Mouse (Mus musculus): ENCODE data around the gene Pcbp2. TPM values are rescaled to one million over a fixed set of nuclear protein-coding genes. Genes with fewer than 3 reads are reported as not detected.
A peak's percentile ranks its signal among the peaks of the same experiment; 100 is the strongest.

Pcbp2 gene
- polyA plus RNA-seq, 1 experiment from 2014 or later: 120 TPM

GRCm38 (mm10) chr15:102445146-102445545 lies 25.2 kb upstream of the Pcbp2 start, which contains the start of gene Amhr2:
Gene Amhr2 (plus strand): TSS chr15:102445367.
- WGBS: 66% methylated on average over 8 of the region's 8 CpGs
- Histone ChIP-seq H3K4me1 (ENCODE audit: control insufficient read depth, insufficient read depth, low read depth, low read length) (no peaks in the 10 kb centered on the region), H3K9me3 (ENCODE audit: control insufficient read depth, low read length) (no peaks in the 10 kb centered on the region), H3K36me3 (ENCODE audit: control insufficient read depth, insufficient read depth, low read length) (no peaks in the 10 kb centered on the region), H3K9ac (ENCODE audit: low read depth, low read length) (no peak within 1 kb of the TSS), H3K4me3 (ENCODE audit: low read length) (no peak within 1 kb of the TSS), H3K4me2 (ENCODE audit: low read length) (no peak within 1 kb of the TSS), H3K27me3 (replicated peaks; ENCODE audit: control insufficient read depth, insufficient read depth, low read length) (no peaks in the 10 kb centered on the region), H3K27ac (ENCODE audit: low read depth, low read length) (no peak within 1 kb of the TSS)
- no peak for ATAC-seq

- ATAC-seq: no peak
- Histone ChIP-seq H3K27me3 (replicated peaks; ENCODE audit: control insufficient read depth, insufficient read depth, low read length) (no peaks in the 10 kb centered on the region), H3K9me3 (ENCODE audit: control insufficient read depth, low read length) (no peaks in the 10 kb centered on the region), H3K4me1 (ENCODE audit: control insufficient read depth, insufficient read depth, low read depth, low read length) (no peaks in the 10 kb centered on the region), H3K4me2 (ENCODE audit: low read length) (no peak overlapping the region), H3K9ac (ENCODE audit: low read depth, low read length) (no peak overlapping the region), H3K27ac (ENCODE audit: low read depth, low read length) (no peak overlapping the region), H3K4me3 (ENCODE audit: low read length) (no peak overlapping the region), H3K36me3 (ENCODE audit: control insufficient read depth, insufficient read depth, low read length) (no peaks in the 10 kb centered on the region)
- WGBS: 68% methylated on average over 5 of the region's 6 CpGs
Observed at GRCm38 (mm10) chr15:102446448-102446847, 23.9 kb upstream of the Pcbp2 start.

DNA sequence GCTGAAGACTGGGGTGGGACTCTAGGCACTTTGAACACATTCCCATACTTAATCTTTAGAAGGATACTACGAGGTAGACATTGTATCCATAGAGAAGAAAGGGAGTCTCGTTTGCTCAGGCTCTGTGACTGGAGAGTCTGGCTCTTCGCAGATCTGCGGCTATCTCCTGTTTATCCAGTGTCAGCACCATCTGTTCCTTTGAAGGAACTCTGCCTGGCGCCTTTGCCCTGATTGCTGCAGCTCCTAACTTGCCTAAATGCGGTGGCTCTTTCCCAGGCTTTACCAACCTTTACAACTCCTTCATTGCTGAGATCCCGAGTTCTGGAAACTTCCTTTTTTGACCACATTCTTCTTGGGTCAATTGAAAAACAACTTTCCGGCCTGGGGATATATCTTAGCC lies 21.0 kb upstream of the Pcbp2 start:
- 70% methylated on average over 8 of the region's 8 CpGs for WGBS
- Histone ChIP-seq H3K4me2 (ENCODE audit: low read length) (no peak overlapping the region), H3K4me1 (ENCODE audit: control insufficient read depth, insufficient read depth, low read depth, low read length) (no peaks in the 10 kb centered on the region), H3K27ac (ENCODE audit: low read depth, low read length) (no peak overlapping the region), H3K4me3 (ENCODE audit: low read length) (no peak overlapping the region), H3K36me3 (ENCODE audit: control insufficient read depth, insufficient read depth, low read length) (no peaks in the 10 kb centered on the region), H3K27me3 (replicated peaks; ENCODE audit: control insufficient read depth, insufficient read depth, low read length) (no peaks in the 10 kb centered on the region), H3K9ac (ENCODE audit: low read depth, low read length) (no peak overlapping the region), H3K9me3 (ENCODE audit: control insufficient read depth, low read length) (no peaks in the 10 kb centered on the region)
- ATAC-seq: no peak

GRCm38 (mm10) chr15:102450928-102451327 lies 19.4 kb upstream of the Pcbp2 start:
- Histone ChIP-seq H3K9me3 (ENCODE audit: control insufficient read depth, low read length) (no peaks in the 10 kb centered on the region), H3K27me3 (replicated peaks; ENCODE audit: control insufficient read depth, insufficient read depth, low read length) (no peaks in the 10 kb centered on the region), H3K4me2 (ENCODE audit: low read length) (no peak overlapping the region), H3K9ac (ENCODE audit: low read depth, low read length) (no peak overlapping the region), H3K4me3 (ENCODE audit: low read length) (no peak overlapping the region), H3K27ac (ENCODE audit: low read depth, low read length) (no peak overlapping the region), H3K4me1 (ENCODE audit: control insufficient read depth, insufficient read depth, low read depth, low read length) (no peaks in the 10 kb centered on the region), H3K36me3 (ENCODE audit: control insufficient read depth, insufficient read depth, low read length) (no peaks in the 10 kb centered on the region)
- ATAC-seq: no peak
- 33% methylated on average over 7 of the region's 7 CpGs for WGBS

DNA sequence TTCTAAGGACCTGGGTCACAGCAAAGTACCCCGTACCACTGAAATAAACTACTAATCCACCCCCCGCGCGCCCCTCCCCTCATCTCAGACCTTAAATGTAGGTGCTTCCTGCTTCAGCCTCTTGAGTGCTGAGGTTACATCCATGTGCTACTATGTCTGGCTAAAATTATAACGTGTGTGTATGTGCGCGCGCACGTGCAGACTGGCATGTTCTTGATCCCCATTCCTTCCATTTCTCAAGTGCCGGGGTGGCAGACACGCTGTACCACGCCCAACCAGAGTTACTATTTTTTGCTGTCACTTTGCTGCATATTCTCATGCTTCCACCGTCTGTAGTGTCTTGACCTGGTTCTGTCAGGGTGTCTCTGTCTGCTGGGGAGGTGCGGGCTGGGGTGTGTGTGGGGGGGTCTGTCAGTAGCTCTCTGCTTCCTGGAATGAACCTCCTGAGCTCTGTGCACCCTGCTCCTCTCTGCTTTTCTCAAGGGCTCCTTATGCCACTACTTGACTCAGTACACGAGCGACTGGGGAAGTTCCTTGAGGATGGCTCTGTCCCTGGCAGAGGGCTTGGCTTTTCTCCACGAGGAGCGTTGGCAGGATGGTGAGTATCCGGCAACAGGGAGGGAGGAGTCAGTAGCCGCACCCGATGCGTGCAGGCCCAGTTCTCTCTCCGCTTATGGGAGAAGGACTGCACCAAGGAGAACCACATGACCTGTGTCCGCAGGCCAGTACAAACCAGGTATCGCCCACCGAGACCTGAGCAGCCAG lies 18.5 kb upstream of the Pcbp2 start:
- Histone ChIP-seq H3K27ac (ENCODE audit: low read depth, low read length) (no peak overlapping the region), H3K4me3 (ENCODE audit: low read length) (no peak overlapping the region), H3K9me3 (ENCODE audit: control insufficient read depth, low read length) (no peaks in the 10 kb centered on the region), H3K9ac (ENCODE audit: low read depth, low read length) (no peak overlapping the region), H3K4me1 (ENCODE audit: control insufficient read depth, insufficient read depth, low read depth, low read length) (no peaks in the 10 kb centered on the region), H3K36me3 (ENCODE audit: control insufficient read depth, insufficient read depth, low read length) (no peaks in the 10 kb centered on the region), H3K4me2 (ENCODE audit: low read length) (no peak overlapping the region), H3K27me3 (replicated peaks; ENCODE audit: control insufficient read depth, insufficient read depth, low read length) (no peaks in the 10 kb centered on the region)
- 81% methylated on average over 26 of the region's 26 CpGs for WGBS
- ATAC-seq: no peak

- Histone ChIP-seq H3K4me1 (ENCODE audit: control insufficient read depth, insufficient read depth, low read depth, low read length) (peaks cover 14% of the 10 kb centered on the region), H3K9ac (ENCODE audit: low read depth, low read length) (no peak overlapping the region), H3K4me2 (ENCODE audit: low read length) (no peak overlapping the region), H3K4me3 (ENCODE audit: low read length) (no peak overlapping the region), H3K27me3 (replicated peaks; ENCODE audit: control insufficient read depth, insufficient read depth, low read length) (no peaks in the 10 kb centered on the region), H3K27ac (ENCODE audit: low read depth, low read length) (no peak overlapping the region), H3K36me3 (ENCODE audit: control insufficient read depth, insufficient read depth, low read length) (no peaks in the 10 kb centered on the region), H3K9me3 (ENCODE audit: control insufficient read depth, low read length) (no peaks in the 10 kb centered on the region)
- no peak for ATAC-seq
- WGBS: 35% methylated on average over 6 of the region's 6 CpGs
Observed at GRCm38 (mm10) chr15:102455993-102456392, 14.3 kb upstream of the Pcbp2 start.

DNA sequence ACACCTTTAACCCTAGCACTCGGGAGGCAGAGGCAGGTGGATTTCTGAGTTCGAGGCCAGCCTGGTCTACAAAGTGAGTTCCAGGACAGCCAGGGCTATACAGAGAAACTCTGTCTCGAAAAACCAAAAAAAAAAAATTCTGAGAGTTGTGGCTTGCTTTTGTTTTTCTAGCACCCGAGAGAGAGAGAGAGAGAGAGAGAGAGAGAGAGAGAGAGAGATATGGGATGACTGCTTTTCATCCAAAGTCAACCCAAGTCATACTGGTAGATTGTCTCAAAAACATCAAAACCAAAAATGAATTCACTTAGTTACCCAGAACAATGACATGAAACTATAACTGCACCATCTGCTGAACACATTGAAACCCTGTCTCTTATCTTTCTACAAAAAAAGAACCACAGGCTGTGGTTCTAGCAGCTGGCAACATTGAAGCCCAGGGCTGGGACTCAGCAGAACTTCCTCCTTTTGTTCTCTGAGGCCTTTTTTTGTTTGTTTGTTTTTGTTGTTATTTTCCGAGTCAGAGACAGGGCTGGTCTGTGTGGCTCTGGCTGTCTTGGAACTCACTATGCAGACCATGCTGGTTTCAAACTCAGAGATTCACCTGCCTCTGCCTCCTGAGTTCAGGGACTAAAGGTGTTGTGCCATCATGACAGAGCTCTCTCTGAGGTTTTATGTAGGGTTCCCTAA lies 12.1 kb upstream of the Pcbp2 start:
- Histone ChIP-seq H3K27me3 (replicated peaks; ENCODE audit: control insufficient read depth, insufficient read depth, low read length) (no peaks in the 10 kb centered on the region), H3K4me3 (ENCODE audit: low read length) (peak overlapping the region; percentile 54), H3K4me2 (ENCODE audit: low read length) (peak overlapping the region; percentile 71), H3K36me3 (ENCODE audit: control insufficient read depth, insufficient read depth, low read length) (no peaks in the 10 kb centered on the region), H3K9me3 (ENCODE audit: control insufficient read depth, low read length) (no peaks in the 10 kb centered on the region), H3K27ac (ENCODE audit: low read depth, low read length) (peak overlapping the region; percentile 44), H3K4me1 (ENCODE audit: control insufficient read depth, insufficient read depth, low read depth, low read length) (peaks cover 14% of the 10 kb centered on the region), H3K9ac (ENCODE audit: low read depth, low read length) (peak overlapping the region; percentile 48)
- WGBS: 81% methylated on average over 5 of the region's 5 CpGs
- no peak for ATAC-seq

DNA sequence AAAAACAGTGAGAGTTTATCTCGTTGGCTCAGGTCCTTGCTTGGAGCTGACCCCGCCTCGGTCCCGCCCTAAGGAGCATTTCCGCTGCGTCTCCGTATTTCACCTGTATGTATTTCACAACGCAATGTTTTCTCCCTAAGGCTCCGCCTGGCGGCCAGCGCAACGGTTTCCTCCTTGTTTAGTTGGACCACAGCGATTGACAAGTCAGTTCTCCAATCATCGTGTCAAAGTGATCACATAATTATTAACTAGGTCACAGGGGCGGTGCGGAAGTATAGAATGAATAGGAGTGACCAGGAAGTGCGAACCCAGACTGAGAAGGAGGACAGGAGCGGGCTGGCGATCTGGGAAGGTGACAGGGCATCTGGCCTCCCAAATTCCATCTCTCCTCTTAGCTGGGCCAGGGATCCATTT lies 11.4 kb upstream of the Pcbp2 start, which contains the start of gene Prr13:
Prr13 (plus strand) TSS at position 125 of the 414 bp plus-strand sequence.
- peak within 1 kb of the TSS; percentile 54 for H3K4me3 ChIP-seq (ENCODE audit: low read length)
- peak within 1 kb of the TSS; percentile 44 for H3K27ac ChIP-seq (ENCODE audit: low read depth, low read length)
- peak within 1 kb of the TSS; percentile 71 for H3K4me2 ChIP-seq (ENCODE audit: low read length)
- H3K9ac ChIP-seq (ENCODE audit: low read depth, low read length): peak within 1 kb of the TSS; percentile 64
- peak; percentile 91 for ATAC-seq
- no peaks in the 10 kb centered on the region for H3K36me3 ChIP-seq (ENCODE audit: control insufficient read depth, insufficient read depth, low read length)
- no peaks in the 10 kb centered on the region for H3K27me3 ChIP-seq (replicated peaks; ENCODE audit: control insufficient read depth, insufficient read depth, low read length)
- peaks cover 14% of the 10 kb centered on the region for H3K4me1 ChIP-seq (ENCODE audit: control insufficient read depth, insufficient read depth, low read depth, low read length)
- no peaks in the 10 kb centered on the region for H3K9me3 ChIP-seq (ENCODE audit: control insufficient read depth, low read length)
- 0% methylated on average over 19 of the region's 19 CpGs for WGBS

DNA sequence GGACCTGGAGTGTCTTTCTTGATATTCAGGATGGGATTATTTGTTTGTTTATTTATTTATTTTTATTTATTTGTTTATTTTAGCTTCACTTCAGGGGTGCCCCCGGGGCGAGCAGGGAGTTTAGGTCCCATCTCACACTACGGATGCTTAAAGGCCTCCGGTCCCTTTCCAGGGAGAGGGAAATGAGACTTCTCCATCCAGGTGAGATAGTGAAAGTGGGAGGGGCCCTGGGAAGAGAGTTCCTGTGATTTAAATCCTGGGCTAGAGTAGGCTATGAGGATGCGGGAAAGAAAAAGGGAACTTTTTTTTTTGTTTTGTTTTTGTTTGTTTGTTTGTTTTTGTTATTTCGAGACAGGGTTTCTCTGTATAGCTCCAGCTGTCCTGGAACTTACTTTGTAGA lies 11.0 kb upstream of the Pcbp2 start:
- Histone ChIP-seq H3K4me2 (ENCODE audit: low read length) (peak overlapping the region; percentile 71), H3K9me3 (ENCODE audit: control insufficient read depth, low read length) (no peaks in the 10 kb centered on the region), H3K36me3 (ENCODE audit: control insufficient read depth, insufficient read depth, low read length) (no peaks in the 10 kb centered on the region), H3K9ac (ENCODE audit: low read depth, low read length) (peak overlapping the region; percentile 64), H3K4me1 (ENCODE audit: control insufficient read depth, insufficient read depth, low read depth, low read length) (peaks cover 14% of the 10 kb centered on the region), H3K4me3 (ENCODE audit: low read length) (peak overlapping the region; percentile 54), H3K27ac (ENCODE audit: low read depth, low read length) (peak overlapping the region; percentile 44; the same call in 1 of the 2 replicates), H3K27me3 (replicated peaks; ENCODE audit: control insufficient read depth, insufficient read depth, low read length) (no peaks in the 10 kb centered on the region)
- ATAC-seq: 0 out of 2 replicates have a peak, but pooled peaks have one; percentile 5
- 33% methylated on average over 6 of the region's 6 CpGs for WGBS

Measured in hindbrain, embryonic 16.5 days (tissue).